Mouse (Mus musculus): Measurements from ENCODE around the gene Ube2q1.

The Ube2q1 gene

DNA sequence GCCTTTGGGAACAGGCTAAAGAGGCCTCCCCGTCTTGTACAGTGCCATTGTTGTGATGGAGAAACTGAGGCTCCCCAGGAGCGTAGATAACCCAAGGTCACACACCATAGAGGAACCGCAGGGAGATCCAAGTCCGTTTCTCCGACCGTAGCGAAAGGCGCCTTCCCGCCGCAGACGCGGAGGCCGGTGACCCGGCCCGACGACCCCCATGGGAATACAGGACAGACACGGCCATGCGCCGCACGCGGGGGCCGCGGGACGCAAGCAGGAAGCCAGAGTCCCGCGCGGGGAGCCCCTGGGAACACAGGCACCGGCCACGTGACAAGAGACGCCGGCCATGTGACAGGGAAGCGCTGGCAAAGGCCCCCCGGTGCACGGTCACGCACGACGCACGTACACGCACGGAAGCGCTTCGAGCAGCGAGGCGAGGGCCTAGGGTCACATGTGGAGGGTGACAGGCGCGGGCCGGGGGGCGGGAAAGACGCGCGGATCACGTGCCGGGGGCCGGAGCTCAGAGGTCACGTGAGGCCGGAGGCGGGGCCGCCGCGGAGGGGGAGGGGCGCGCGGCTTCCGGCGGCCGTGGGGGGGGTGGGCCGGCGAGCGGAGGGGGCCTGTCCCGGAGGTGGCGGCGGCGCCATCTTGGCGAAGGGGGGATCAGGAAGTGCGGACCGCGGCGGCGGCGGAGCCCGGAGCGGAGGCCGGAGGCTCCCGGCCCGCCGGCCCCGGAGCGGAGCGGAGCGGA is at the start of gene Ube2q1:
Ube2q1 (plus strand) TSS at position 649 of the 742 bp plus-strand sequence.
- peak; percentile 99 for DNase-seq (ENCODE audit: inconsistent age in 2 of 2, low spot score in 1 of 2)

GRCm38 (mm10) chr3:89727028-89727427 is 46.4 kb upstream of the Ube2q1 start:
- peak; percentile 77 to 86 for DNase-seq (ENCODE audit: inconsistent age in 2 of 2, low spot score in 1 of 2)

DNA sequence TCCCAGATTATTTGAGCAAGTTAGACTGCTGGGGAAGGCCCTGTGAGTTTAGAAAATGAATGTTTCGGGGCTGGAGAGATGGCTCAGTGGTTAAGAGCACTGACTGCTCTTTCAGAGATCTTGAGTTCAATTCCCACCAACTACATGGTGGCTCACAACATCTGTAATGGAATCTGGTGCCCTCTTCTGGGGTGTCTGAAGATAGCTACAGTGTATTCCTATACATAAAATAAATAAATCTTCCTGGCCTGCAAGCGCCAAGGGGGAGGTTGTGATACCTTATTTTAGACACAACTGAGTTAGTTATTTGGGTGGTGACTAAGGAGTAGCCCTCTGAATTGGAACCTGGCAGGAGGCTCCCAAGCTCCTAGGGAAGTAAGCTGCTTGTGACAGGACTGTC is 44.6 kb upstream of the Ube2q1 start:
- no peak for DNase-seq (ENCODE audit: inconsistent age in 2 of 2, low spot score in 1 of 2)

DNA sequence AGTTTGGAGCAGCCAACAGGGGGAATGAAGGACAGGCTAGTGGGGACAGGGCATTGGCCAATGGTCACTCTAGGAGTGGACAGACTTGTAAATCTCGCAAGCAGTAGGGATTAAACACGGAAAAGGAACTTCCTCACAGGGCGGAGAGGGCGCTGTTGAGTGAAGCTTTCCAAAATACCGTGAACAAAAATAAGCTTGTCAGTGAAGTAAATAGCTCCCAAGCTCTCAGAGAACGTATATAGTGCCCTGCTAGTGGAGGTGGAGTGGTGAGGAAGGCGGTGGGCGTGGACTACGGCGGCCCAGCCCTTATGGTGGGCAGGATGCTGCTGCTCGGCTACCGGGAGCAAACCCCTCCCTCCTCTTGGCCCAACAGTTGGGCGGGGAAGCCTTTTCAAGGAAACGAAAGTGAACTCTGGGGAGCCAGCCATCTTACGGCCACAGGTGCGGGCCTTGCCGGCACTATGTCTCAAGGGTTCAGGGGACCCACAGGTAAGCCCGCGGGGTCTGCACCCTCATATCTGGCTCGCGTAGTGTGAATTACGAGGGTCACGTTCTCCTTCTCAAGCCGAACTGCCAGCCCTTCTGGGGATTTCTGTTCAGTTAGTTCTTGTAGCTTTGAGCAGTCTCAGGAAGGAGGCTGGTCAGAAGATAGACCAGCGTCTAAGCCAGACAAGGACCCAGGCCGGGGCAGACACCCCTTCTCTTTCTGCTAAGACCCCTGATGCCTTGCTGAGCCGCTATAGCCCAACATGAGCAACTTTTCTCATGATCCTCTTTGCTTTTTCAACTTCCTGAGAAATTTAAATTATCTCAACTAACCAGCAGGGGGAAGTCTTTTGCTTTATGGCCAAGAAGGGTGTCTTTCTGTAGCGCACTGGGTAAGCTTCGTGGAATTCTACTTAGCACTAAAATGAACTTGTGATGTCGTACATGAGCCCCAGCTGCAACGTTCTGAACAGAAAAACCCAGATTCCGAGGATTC is 42.8 kb upstream of the Ube2q1 start:
- DNase-seq (ENCODE audit: inconsistent age in 2 of 2, low spot score in 1 of 2), result peak; percentile 91 to 96

- no peak for DNase-seq (ENCODE audit: inconsistent age in 2 of 2, low spot score in 1 of 2)
Observed at GRCm38 (mm10) chr3:89732091-89732490, 41.3 kb upstream of the Ube2q1 start.

- DNase-seq (ENCODE audit: inconsistent age in 2 of 2, low spot score in 1 of 2), result no peak
Observed at GRCm38 (mm10) chr3:89738509-89738908, 34.9 kb upstream of the Ube2q1 start.

DNA sequence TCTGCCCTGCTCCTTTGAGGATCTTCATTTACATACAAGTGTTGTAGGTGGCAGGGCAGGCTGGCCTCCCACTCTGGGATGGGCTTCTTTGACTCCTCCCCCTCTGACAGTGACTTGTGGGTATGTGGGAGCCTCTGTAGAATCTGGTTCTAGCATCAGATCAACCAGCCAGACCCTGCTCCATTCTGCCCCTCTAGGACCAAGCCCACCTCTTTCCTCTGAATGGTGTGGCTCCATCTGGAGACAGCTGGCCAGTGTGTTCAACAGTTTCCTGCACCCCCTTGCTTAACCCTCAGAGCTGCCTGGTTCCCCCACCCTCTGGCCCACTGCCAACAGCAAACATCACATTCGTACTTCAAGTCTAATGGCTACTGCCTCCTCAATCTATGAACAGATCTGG is 21.1 kb upstream of the Ube2q1 start:
- peak in 1 of 2 experiments; percentile 43 for DNase-seq (ENCODE audit: inconsistent age in 2 of 2, low spot score in 1 of 2)

GRCm38 (mm10) chr3:89755283-89755682 is 18.1 kb upstream of the Ube2q1 start:
- DNase-seq (ENCODE audit: inconsistent age in 2 of 2, low spot score in 1 of 2), result no peak

DNA sequence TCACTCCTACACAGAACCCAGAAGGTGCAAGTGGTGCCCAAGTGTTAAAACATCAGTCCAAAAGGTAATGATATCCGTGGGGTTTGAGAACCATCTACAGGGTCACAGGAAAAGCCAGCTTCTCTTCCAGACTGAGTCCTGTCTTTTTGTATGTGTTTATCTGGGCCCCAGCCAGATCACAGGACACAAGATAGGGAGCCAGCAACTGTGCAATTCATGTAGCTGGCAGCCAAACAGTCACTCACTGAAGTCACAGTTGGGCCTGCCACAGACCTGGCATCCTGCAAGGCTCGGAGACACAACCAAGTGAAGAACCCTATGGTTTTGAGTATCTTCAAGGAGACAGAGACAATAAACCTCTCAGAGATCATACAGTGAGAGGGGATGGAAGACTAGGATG is 15.6 kb upstream of the Ube2q1 start:
- no peak for DNase-seq (ENCODE audit: inconsistent age in 2 of 2, low spot score in 1 of 2)

GRCm38 (mm10) chr3:89759786-89760185 is 13.6 kb upstream of the Ube2q1 start:
- no peak for DNase-seq (ENCODE audit: inconsistent age in 2 of 2, low spot score in 1 of 2)

- DNase-seq (ENCODE audit: inconsistent age in 2 of 2, low spot score in 1 of 2), result peak; percentile 71 to 89
Observed at GRCm38 (mm10) chr3:89764119-89764724, 9.2 kb upstream of the Ube2q1 start, which contains the start of gene Chrnb2. Chrnb2 (minus strand) TSS chr3:89764632.

DNA sequence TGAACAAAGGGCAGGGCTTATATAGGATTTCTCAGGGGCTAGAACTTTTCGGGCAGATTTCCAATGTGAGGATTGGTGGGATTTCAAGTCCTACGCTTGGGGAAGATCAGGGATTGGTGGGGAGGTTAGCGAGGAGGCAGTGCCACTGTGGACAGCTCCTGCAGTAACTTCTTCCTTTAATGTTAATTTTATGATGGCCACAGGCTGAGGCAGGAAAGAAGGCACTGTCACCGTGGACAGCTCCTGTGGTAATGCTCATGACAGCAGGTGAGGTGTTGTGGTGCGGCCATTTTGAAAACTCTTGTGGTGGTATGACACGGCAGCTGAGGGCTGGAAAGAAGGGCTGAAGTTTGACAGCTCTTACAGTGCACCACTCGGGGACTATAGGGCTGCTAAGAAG is 3.8 kb upstream of the Ube2q1 start:
- DNase-seq (ENCODE audit: inconsistent age in 2 of 2, low spot score in 1 of 2), result no peak

GRCm38 (mm10) chr3:89770425-89771002 is 2.9 kb upstream of the Ube2q1 start:
- DNase-seq (ENCODE audit: inconsistent age in 2 of 2, low spot score in 1 of 2), result no peak

DNA sequence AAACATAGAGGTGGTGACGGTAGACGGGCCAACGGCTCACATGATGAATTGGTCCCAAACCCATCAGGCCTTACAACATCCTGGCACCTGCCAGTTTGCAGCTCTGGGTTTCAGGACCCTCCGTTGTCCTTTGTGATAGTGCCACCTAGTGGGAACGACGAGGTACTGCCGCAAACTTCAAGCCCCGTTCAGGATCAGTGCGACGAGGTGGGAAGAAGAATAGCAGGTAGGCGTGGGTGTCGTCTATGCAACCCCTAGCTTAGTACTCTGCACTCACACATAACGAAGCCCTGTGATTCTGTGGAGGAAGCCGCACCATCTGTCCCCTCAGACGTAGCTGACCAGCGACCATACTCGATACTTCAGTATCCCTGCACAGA is 838 bp upstream of the Ube2q1 start:
- peak; percentile 81 to 94 for DNase-seq (ENCODE audit: inconsistent age in 2 of 2, low spot score in 1 of 2)

DNA sequence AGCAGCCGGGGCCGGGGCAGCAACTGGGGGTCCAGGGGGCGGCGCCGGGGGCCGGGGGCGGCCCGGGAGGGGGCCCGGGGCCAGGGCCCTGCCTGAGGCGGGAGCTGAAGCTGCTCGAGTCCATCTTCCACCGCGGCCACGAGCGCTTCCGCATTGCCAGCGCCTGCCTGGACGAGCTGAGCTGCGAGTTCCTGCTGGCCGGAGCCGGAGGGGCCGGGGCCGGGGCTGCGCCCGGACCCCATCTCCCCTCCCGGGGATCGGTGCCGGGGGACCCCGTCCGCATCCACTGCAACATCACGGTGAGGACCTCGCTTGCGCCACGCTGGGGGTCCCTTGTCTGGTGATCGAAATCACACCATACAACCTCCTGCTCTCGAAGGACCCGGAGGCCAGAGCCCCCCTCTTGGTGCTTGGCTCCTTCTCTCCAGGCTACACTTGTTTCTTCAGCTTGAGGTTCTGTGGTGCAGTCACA is 360 bp downstream of the Ube2q1 start:
- DNase-seq (ENCODE audit: inconsistent age in 2 of 2, low spot score in 1 of 2), result peak; percentile 69 to 83

GRCm38 (mm10) chr3:89774236-89774960 is 982 bp downstream of the Ube2q1 start:
- peak in 1 of 2 experiments; percentile 23 for DNase-seq (ENCODE audit: inconsistent age in 2 of 2, low spot score in 1 of 2)

DNA sequence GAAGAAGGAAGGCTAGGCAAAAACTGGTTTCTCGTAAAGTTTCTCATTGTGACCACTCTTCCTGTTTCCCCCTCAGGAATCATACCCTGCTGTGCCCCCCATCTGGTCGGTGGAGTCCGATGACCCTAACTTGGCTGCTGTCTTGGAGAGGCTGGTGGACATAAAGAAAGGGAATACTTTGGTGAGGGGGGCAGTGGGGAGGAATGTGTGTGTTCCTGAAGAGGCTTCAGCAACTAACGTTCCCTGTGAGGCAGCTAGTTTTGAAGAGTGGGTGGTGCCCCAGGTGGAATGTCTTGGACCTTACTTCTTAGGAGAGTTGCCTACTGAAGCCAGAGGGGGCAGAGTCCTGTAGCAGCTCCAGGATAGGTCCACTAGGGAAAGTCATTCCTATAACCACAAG is 2.6 kb downstream of the Ube2q1 start:
- DNase-seq (ENCODE audit: inconsistent age in 2 of 2, low spot score in 1 of 2), result peak in 1 of 2 experiments; percentile 3

DNA sequence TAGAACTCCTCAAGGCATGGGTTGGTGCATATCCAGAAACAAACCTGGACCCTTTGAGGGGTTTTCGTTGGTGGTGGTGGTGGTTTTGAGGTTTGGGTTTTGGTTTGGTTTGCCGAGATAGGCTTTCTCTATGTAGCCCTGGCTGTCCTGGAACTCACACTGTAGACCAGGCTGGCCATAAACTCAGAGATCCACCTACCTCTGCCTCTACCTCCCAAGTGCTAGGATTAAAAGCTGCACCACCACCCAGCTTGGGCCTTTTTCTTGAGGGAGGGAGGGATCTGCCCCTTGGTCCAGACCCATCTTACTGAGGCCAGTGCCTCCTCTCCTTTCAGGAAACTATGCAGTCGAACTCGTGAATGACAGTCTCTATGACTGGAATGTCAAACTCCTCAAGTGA is 6.7 kb downstream of the Ube2q1 start:
- no peak for DNase-seq (ENCODE audit: inconsistent age in 2 of 2, low spot score in 1 of 2)

DNA sequence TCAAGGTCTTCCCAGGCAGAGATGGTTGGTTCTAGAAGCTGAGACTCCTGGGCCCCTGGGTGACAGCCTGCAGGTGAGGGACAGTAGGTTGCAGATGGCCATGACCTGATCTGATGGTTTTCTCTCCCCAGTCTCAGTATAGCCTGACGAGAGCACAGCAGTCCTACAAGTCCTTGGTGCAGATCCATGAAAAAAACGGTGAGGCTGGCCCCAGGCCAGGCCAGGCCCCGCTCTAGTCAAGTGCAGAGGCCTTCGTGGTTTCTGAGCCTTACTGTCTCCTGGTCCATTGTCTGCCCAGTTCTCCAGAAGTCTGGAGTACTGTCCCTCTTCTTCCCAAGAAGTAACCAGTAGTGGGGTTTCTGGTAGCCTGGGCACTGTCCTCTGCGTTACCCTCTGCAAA is 8.2 kb downstream of the Ube2q1 start:
- peak in 1 of 2 experiments; percentile 56 for DNase-seq (ENCODE audit: inconsistent age in 2 of 2, low spot score in 1 of 2)
